Mouse (Mus musculus) cerebellum, postnatal 4 days (tissue): ENCODE results near the gene Lemd1.
"Not testable (repeated sequence)": the region's sequence is repeated elsewhere in the genome, so short reads cannot be mapped to it uniquely, and the experiment has no call there.

Source experiments
- DNase-seq, 2 experiments: peaks; one replicate each; pipeline ENCODE4 v3.0.0; 2022; ENCODE audit warnings: low spot score in 2 of 2, mixed read lengths in 1 of 2

The Lemd1 gene

DNA sequence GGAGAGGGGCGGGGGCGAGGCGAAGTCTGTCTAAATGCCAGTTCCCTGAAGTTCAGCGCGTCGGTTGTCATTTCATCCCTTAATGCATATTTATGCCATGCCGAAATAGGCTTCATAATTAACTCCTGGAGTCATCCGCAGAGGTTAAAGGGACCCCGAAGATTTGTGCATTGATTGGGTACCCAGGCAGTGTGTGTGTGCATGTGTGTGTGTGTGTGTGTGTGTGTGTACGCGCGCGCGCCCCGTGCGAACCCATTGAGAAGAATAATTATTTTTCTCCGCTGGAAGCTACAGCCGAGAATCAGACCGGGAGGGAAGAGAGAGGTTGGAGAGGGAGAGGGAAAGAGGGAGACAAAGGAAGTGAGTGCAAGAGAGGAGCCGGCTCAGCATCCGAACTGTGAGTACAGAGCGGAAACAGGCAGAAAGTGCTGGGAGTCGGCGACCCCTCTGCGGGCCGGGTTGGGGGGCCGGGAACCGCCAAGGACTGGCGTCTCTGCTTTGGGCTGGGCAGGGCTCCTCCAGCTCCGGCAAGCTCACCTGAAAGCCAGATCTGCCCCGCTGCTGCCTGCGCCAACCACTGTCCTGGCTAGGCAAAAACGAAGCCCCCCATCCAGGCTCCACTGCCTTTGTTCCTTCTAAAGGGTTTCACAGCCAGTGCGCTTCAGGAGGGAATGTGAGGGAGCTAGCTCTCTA is at the start of gene Lemd1, which contains the start of gene AC124108.1:
Lemd1 (plus strand) TSS at position 339 of the 693 bp plus-strand sequence.
AC124108.1 (plus strand) TSS at position 365 of the 693 bp plus-strand sequence.
- no peak for DNase-seq

DNA sequence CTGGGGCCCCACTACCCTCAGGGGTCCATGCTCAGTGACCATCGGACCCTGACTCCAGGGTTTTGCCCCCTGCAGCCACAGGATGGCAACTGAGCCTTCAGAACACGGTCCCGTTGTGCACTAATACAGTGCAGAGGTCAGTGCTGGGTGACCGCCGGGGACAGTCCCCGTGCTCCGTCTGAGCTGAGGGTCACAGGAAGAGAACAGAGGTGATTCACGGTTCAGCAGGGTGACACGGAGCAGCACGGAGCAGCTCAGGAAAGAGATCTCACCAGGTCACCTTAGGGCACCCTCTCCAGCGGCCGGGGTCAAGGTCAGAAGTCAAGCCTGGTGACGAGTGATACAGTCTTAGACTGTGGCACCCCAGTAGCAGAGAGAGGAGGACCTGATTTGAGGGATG is 49.5 kb upstream of the Lemd1 start:
- no peak for DNase-seq

DNA sequence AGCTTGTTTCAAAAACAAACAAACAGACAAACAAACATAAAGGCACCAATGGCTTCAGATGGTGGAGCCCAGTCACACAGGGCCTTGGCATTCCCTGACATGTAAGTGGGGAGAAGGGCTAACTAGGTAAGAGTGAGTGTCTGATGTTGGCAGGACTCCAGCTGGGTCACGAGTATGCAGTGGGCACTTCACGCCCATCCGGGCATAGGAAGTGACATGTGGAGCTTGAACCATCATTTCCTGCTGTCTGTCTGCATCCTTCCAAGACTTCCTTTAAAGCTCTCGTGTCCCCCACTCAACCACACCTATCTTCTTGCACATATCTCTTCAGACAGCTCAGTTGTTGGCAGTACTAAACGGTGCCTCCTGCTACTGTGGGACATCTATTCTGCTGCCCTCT is 48.2 kb upstream of the Lemd1 start:
- DNase-seq = no peak

DNA sequence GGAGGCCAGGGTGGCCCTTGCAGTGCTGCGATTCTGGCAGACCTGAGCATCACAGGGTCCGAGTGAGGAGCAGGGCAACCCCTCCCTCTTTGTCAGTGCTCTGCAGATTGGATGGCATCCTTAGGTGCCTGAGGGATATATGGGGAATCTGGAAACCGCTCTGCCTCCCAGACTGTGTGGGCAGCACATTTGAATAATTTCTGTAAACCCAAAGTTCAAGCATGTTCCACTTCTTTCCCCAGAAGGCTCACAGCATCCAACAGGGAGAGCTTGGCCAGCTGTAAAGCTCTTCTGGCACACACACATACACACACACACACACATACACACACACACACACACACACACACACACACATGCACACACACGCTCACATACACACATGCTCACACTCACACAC is 47.5 kb upstream of the Lemd1 start:
- DNase-seq = no peak

DNA sequence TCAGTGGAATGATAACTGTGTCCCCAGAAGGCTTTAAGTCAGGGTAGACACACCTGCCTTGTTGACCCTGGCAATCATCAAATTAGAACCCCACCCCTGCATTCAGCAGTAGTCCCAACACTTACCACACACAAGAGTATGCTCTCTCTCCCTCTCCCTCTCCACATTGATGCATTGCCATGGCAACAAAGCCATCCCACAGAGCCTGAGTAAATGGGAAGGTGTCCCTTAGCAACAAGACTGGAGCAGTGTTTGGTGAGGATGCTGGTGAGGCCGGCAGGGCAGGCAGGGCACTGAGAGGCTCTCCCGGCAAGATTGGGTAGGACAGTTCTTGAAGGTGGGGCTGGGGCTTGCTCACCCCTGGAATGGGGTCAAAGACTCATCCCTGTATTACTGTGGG is 47.0 kb upstream of the Lemd1 start:
- DNase-seq = no peak

DNA sequence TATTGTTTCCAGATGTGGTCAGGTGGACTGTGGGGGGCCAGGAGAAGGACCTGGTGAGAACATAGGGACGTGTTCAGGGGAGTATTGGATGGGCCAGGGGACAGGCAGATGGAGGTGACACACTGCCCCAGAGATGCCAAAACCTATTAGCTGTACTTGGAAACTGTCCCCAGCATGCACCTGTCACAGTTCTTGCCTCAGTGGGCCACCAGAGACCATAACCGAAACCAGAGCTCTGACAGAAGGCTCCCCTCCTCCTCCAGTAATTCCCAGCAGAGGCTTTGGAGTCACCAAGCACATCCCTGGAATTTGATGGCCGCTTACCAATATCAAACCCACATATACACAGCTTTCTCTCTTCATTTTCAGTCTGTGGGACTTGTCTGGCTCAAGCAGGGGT is 46.4 kb upstream of the Lemd1 start:
- DNase-seq = no peak

DNA sequence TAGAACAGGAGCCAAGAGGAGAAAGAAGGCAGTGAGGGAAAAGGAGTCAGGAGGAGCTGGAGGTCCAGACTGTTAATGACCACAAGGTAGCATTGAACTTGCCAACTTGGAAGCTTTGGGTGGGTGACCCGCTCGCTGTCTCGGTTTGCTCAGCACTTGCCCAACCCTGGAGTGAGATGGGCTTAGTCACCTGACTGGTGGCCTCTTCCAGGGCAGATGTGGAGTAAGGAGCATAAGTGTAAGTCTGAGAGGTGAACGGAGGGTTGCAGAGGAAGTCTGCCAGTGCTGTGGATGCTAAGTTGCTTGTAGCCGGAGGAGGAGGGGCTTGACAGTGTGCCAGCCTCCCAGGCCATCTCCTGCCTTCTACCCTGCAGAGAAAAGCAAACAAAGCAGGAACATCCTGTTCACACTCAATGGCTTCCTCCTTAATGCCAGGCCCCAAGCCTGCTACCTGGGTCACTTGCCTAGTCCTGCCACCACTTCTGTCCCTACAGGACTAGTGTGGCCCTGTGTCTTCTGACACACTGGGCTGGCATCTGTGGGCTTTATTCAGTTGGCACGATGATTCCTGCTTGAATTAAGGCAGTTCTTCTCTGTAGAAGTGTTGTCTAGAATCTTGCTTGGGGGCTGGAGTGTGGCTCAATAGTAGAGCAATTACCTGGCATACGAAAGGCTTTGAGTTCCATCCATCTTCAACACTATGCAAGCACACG is 45.1 kb upstream of the Lemd1 start:
- DNase-seq = no peak

DNA sequence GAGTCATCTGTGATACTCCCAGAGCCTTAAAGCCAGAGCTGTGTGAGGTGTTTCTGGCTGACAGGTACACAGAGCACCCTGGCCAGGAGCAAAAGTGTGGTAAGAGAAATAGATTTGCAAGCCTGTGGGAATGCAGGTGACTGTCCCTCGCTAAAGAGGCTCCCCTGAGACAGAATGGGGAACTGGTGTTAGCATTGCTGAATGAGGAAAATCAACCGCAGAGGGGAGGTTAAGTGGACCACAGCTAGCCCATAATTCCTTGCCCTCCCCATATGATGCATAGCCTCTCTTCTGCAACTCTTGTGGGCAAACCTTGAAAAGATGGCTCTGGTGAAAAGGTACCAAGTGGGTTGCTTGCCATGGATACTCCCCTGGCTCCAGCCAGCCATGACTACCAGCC is 41.8 kb upstream of the Lemd1 start:
- DNase-seq = no peak

DNA sequence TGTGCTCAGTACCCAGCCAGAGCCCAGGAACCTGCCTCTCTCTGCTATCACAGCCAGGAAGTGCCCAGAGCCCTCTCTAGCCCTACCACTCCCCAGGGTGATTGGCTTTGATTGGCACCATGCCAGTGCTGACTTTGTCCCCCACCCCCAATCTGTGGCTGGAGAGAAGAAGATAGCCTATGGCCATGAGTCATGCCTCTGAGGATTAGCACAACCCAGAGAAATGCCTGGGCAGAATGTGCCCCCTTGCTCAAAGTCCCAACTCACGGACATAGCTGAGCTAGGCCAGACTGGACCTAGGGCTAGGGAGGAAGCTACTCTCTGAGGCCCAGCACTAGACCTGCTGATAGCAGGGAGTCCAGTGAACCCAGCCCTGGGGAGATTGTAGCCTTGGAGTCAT is 41.1 kb upstream of the Lemd1 start:
- no peak for DNase-seq

DNA sequence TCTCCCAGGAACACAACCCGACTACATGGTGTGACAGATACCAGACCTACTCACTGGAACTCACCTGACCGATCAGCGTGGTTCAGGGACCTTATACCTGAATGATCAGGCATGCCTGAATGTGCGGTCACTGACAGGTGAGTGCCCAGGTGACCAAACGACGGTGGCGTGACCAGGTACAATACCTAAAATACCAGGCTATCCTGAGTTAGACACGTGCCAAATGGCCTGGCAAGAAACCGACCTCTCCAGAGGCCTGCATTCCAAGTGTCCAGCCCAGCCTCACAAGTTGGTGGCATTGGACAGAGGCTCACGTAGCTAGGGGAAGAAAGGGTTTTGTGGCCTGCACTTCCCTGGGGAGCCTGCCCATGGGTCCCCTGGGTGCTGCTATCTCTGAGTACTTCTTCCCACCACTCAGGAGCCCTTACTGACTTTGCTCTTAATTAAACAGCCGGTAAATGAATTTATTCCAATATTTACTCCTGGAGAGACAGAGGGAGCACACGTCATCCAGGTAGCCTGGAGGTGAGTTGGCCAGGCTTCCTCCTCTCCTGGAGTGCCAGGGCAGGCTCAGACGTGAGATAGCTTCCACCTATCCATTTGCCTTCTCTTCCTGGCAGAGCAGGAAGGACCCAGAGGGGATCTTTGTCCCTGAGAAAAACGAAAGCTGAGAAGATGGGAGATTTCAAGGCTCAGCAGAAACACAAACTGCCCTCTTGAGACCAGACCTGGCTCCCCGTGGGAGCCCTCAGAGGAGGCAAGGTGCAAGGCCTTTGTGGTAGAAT is 40.2 kb upstream of the Lemd1 start:
- DNase-seq = no peak

DNA sequence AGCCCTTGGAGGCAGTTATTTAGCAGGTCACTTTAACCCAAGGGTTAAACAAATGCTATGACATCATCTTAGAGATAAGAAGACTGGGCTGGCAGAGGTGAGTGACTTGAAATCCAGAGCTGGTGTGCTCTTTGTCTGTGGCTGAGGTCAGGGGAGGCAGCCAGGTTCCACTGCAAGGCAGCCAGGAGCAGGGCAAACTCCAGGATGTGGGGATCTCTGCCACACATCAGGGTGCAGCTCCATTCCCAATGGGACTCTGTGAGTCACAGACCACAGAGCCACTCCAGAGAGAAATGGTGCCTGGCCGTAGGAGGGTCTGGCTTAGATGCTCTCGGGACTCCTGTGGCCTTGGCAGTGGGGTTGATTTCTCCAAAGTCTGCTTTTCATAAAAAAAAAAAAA is 39.3 kb upstream of the Lemd1 start:
- DNase-seq = no peak

DNA sequence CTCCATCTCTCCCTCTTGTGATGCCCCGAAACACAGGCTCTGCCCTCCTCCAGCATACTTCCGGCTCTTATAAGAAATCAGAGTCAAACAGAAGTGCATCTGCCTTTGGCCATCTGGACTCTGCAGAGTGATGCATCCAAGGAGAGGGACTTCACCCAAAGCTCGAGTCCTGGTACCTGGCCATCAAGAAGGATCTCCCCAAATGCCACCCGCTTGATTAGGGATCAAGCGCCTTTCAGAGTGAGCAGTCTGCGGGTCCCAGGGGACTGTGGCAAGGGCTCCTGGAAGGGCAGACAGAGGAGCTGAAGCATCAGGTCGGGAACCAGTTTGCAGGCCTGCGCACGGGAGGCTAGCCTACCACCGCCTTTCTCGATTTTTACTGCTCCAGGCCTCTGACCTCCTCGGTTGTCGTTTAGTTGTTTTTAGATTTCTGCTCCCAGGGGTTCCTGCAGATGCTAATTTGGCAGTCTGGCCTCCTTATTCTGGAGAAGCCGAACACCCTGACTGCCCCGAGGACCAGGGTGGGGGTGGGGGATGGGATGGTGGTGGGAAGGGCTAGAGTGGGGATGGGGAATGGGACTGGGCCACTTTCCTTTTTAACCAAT is 38.0 kb upstream of the Lemd1 start:
- DNase-seq = no peak

DNA sequence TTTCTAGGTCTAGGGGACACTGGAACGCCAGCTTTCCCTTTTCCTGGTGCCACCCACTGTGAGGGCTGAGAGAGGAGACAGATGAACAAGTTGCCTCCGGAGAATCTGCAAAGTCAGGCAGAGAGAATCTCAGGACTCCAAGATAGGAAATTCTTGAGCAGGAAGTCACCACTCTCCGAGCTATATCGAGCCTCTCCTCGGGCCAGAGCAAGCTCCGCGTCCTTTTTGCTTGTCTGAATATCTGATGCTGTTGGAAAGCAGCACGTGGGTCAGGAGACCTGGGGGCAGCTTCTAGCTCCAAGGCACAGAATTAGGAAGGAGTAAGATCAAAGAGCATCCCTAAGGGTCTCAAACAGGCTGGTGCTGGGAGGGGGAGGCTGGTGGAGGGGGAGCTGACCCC is 37.5 kb upstream of the Lemd1 start:
- DNase-seq = no peak

DNA sequence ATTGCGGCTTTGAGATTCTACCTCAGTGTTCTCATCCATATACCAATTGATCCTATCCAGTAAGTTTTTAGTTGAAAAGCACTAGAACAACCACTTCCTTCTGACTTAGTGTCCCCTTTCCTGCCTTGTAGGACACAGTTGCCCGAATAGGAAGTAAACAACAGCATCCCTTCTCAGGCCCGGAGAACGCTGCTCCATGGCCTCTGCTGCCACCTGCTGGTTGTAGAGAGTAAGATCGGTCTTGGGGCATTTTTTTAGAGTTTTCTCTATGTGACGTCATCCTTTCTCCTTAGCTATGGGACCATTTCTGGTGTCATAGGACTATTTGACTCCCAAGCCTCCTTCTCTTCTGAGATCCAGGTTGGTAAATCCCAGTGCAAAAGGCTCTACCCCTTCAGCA is 35.5 kb upstream of the Lemd1 start:
- peak; percentile 69 to 80 for DNase-seq

DNA sequence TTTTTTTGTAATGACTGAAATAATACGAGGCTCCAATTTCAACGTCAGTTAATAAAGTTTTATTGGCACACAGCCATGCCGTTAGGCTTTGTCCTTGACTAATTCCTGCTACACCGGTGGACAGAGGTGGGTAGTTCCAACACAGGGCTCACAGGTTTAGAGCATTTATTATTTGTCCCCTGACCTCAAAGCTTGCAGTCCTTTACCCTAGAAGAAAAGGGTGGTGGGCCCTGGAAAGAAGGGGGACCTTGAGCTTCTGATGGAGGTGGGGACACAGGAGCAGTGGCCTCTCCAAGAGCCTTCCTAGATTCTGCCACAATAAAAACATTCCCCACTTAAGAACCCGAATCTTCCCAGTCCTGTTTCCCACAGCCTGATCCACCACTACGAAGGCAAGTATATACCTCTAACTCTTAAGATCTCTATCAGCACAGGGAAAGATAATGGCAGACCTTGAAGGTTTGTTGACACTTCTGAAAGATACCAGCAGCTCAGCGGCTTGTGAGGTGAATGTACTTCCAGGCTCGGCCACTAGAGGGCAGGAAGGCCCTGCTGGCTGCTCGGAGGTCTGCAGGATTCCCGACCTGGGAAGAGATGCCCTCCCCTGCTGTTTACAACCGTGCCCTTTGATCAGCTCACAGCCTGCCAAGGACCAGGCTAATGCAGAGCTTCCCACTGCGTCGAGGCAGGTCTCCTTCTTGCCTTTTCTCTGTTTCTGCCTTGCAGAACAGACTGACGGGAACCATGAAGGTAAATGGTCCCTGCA is 34.0 kb upstream of the Lemd1 start:
- DNase-seq = peak; percentile 97

DNA sequence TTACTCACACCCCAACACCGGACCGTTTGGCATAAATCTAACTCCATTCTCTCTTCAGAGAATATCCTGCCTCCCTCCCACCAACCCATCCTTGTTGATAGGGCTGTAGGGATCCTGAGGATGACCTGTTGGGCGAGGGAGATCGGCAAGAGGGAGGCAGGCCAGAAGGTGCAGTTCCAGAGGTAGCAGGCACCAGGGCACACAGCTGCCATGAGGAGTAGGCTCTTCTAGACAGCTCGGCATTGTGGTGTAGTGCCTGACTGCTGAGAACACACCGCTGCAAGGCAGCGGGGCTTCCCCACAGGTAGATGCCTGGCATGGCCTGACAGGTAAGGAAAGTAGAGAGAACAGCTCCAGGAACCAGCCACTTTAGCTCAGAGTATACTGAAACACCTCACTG is 33.4 kb upstream of the Lemd1 start:
- no peak for DNase-seq

DNA sequence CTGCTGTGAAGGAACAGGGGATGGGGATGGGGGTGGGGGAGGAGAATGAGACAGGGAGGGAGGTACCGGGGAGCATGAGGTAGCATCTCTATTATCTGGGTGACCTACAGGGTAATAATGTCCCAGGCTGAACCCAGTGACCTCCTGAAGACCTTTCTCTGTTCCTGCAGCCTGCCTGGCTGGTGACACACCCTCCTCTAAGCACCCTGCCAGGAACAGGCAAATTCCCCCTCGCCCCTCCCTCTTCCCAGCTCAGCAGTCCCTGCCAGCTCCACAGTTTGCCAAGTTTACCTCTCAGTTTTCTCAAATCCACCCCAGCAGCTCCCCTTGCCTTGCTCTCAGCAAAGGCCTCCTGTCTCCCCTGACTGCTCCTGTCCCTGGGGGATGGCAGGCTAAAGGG is 32.5 kb upstream of the Lemd1 start:
- no peak for DNase-seq

DNA sequence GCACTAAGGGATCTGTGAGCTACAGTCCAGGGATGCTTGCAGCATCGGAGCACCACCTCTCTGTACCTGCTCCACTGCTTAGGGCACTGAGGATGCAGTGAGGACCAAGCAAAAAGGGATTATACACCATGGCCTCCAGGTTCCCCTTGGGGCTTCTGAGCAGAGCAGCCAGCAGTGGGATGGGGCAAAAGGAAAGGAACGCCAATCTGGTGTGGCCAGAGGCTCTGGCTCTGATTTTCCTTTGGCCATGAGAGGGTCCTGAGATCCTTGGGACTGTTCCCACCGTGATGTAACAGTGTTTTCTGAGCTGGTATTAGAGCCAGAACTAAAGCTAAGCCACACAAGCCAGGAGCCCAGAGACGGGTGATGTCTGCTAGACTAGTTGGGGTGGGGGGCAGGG is 31.6 kb upstream of the Lemd1 start:
- DNase-seq = no peak

DNA sequence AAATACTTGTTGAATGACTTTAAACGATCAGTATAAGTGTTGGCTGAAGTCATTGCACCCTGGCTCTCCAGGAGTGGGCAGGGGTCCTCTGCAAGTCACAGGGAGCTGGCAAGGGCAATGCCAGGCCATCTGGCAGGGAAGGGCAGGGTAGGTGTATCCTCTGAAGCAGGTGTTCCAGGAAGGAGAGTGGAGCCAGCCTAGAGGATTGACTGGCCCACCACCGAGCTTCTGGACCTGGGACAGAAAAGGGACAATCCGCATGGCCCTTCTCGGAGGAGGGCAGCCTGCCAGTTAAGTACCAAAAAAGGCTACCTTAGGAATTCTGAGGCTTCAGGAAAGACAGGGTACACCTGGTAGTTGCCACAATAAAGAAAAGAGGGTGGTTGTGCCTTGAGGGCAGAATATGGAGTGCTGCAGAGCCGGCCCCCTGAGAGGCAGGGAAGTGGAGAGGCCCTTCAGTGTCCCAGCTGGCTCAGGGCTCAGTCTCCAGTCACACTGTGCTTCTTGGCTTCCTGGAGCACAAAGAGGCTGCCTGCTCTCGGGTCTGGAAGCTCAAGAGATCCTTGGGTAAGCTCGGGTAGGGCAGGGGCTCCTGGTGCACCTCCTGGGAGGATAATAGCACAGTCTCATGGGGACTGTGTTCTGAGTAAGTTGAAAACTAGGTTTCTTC is 29.9 kb upstream of the Lemd1 start:
- DNase-seq = no peak

DNA sequence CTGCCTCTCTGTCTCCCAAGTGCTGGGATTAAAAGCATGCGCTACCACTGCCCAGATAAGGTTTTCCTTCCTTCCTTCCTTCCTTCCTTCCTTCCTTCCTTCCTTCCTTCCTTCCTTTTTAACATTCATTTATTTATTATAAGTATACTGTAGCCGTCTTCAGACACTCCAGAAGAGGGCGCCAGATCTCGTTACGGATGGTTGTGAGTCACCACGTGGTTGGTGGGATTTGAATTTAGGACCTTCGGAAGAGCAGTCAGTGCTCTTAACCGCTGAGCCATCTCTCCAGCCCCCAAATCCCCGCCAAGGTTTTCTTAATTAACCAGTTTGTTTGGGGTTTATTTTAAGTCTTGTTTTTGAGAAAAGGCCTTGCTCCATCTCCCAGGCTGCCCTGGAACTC is 28.6 kb upstream of the Lemd1 start:
- not testable (repeated sequence) for DNase-seq
